Comparison of ENCODE assay signal across 9 mouse cellular contexts in the genomic region with DNA sequence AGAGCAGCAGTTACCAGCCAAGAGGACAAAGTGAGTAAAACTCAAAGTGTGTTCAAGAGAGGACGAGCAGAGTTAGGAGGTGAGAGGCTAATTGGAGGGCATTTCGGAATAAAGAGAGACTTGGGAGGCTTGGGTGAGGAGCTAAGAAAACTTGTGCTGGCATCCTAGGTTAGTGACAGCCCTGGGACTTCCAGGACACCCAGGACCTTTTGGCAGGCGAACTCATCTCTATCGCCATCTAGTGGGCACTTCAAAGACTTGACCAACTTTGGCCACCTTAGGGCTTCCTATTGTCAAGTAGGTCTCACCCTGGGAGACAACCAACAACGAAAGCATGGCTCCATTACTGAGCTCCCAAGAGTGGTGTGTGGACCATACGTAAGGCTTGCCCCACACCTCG. TPM values are rescaled to one million over a fixed set of nuclear protein-coding genes. Genes with fewer than 3 reads are reported as not detected.
DNase-seq lines count a peak whose midpoint lies in the region; ATAC-seq lines count a peak whose summit lies in the region.
"Had no signal": no experiment of that assay in that cellular context is flagged by ENCODE, and none has a peak within 500 bp of the region (broad histone marks: within the 10 kb centered on the region; RNA-seq: fewer than 3 reads in every experiment).

No protein-coding gene starts in this region.

- no peak overlapping the region for H3K4me3 ChIP-seq in hindbrain, embryonic 10.5 days
- no peak overlapping the region for H3K4me3 ChIP-seq in hindbrain, embryonic 13.5 days
- H3K4me3 ChIP-seq: erythroblast, embryonic 14.5 days had no signal

- WGBS in hindbrain, embryonic 10.5 days, result 21% methylated on average over 7 of the region's 7 CpGs
- 22% methylated on average over 7 of the region's 7 CpGs for WGBS in hindbrain, embryonic 13.5 days

- no peaks in the 10 kb centered on the region for H3K36me3 ChIP-seq in hindbrain, embryonic 10.5 days
- H3K36me3 ChIP-seq in hindbrain, embryonic 13.5 days, result no peaks in the 10 kb centered on the region

- H3K9ac ChIP-seq in hindbrain, embryonic 13.5 days, result no peak overlapping the region

- no peak for ATAC-seq in hindbrain, embryonic 13.5 days (ENCODE audit: low FRiP score)

- peak; percentile 58 for DNase-seq in hindbrain, embryonic 10.5 days (ENCODE audit: low spot score)
- DNase-seq in A20 (ENCODE audit: low read depth, low spot score) (peak; percentile 60), R1 (ENCODE audit: low read depth, low spot score) (peak; percentile 69)
- DNase-seq in embryo, embryonic 10 days (ENCODE audit: low spot score), result peak; percentile 86
- peak; percentile 58 for DNase-seq in kidney, adult 9 months
- peak; percentile 73 for DNase-seq in naive thymus-derived CD4-positive, alpha-beta T cell, adult 2 months (ENCODE audit: low read depth)
- DNase-seq in left cerebral cortex, adult 11 months (ENCODE audit: low spot score), result no peak

- no peaks in the 10 kb centered on the region for H3K9me3 ChIP-seq in hindbrain, embryonic 10.5 days
- H3K9me3 ChIP-seq in hindbrain, embryonic 13.5 days, result no peaks in the 10 kb centered on the region

- H3K27ac ChIP-seq in hindbrain, embryonic 10.5 days, result peak overlapping the region; percentile 75; the same call in 1 of the 2 replicates
- H3K27ac ChIP-seq in hindbrain, embryonic 13.5 days, result no peak overlapping the region

- H3K4me2 ChIP-seq in hindbrain, embryonic 13.5 days, result no peak overlapping the region

- H3K4me1 ChIP-seq in hindbrain, embryonic 10.5 days (replicated peaks), result peaks cover 66% of the 10 kb centered on the region
- H3K4me1 ChIP-seq in hindbrain, embryonic 13.5 days (replicated peaks), result peaks cover 45% of the 10 kb centered on the region

- peaks cover 47% of the 10 kb centered on the region for H3K27me3 ChIP-seq in hindbrain, embryonic 10.5 days (ENCODE audit: insufficient read depth, poor library complexity, severe bottlenecking)
- peaks cover 43% of the 10 kb centered on the region for H3K27me3 ChIP-seq in hindbrain, embryonic 13.5 days

RNA-seq across cellular contexts. Expression of gene Vipr1, which starts 28.8 kb away (rescaled TPM):
- 0.41 and 0.43 TPM in 2 replicates for polyA plus RNA-seq in hindbrain, embryonic 10.5 days (2016; fragmentation: Nextera tagmentation; extraction: Ambion mirVana)
- polyA plus RNA-seq in hindbrain, embryonic 13.5 days (2015; fragmentation: Nextera tagmentation; extraction: Ambion mirVana), result 0.51 and 0.54 TPM in 2 replicates
- polyA plus RNA-seq: erythroblast, embryonic 14.5 days had no signal

RNA-seq across cellular contexts. Expression of gene Lyzl4, which starts 29.4 kb away (rescaled TPM):
- not detected in 2 replicates for polyA plus RNA-seq in hindbrain, embryonic 10.5 days (2016; fragmentation: Nextera tagmentation; extraction: Ambion mirVana)
- 0.32 TPM in 1 of 2 replicates, not detected in the other for polyA plus RNA-seq in hindbrain, embryonic 13.5 days (2015; fragmentation: Nextera tagmentation; extraction: Ambion mirVana)
- polyA plus RNA-seq: erythroblast, embryonic 14.5 days had no signal

RNA-seq across cellular contexts. Expression of gene Sec22c, which starts 34.0 kb away (rescaled TPM):
- polyA plus RNA-seq in hindbrain, embryonic 10.5 days (2016; fragmentation: Nextera tagmentation; extraction: Ambion mirVana), result 17.8 and 18.2 TPM in 2 replicates
- 28.9 and 33.5 TPM in 2 replicates for polyA plus RNA-seq in hindbrain, embryonic 13.5 days (2015; fragmentation: Nextera tagmentation; extraction: Ambion mirVana)

RNA-seq across cellular contexts. Expression of gene Ss18l2, which starts 38.8 kb away (rescaled TPM):
- polyA plus RNA-seq in hindbrain, embryonic 10.5 days (2016; fragmentation: Nextera tagmentation; extraction: Ambion mirVana), result 103 and 112 TPM in 2 replicates
- 162 and 166 TPM in 2 replicates for polyA plus RNA-seq in hindbrain, embryonic 13.5 days (2015; fragmentation: Nextera tagmentation; extraction: Ambion mirVana)

RNA-seq across cellular contexts. Expression of gene Nktr, which starts 47.7 kb away (rescaled TPM):
- polyA plus RNA-seq in hindbrain, embryonic 10.5 days (2016; fragmentation: Nextera tagmentation; extraction: Ambion mirVana), result 45.9 and 57.6 TPM in 2 replicates
- polyA plus RNA-seq in hindbrain, embryonic 13.5 days (2015; fragmentation: Nextera tagmentation; extraction: Ambion mirVana), result 64.6 and 67.4 TPM in 2 replicates
